Mouse (Mus musculus): ENCODE measurements at regions not wholly inside any gene's neighbourhood (a gene's known extent, or its start where the extent isn't known, plus 50 kb on each side); places are given as distances from the start of the nearest gene placed in this dataset.

- no peak overlapping the region for H3K27ac ChIP-seq
- no peak for DNase-seq (ENCODE audit: low spot score)
- 78% methylated on average over 7 of the region's 7 CpGs for WGBS
- H3K4me1 ChIP-seq (replicated peaks), result no peaks in the 10 kb centered on the region
- H3K36me3 ChIP-seq, result no peaks in the 10 kb centered on the region
- no peak overlapping the region for H3K4me3 ChIP-seq
- no peaks in the 10 kb centered on the region for H3K9me3 ChIP-seq
- H3K27me3 ChIP-seq (ENCODE audit: insufficient read depth, poor library complexity, severe bottlenecking), result no peaks in the 10 kb centered on the region
Measured at GRCm38 (mm10) chr7:121282154-121282553, 109.5 kb upstream of the Hs3st2 start.

- DNase-seq (ENCODE audit: low spot score), result no peak
- Histone ChIP-seq H3K4me1 (replicated peaks) (no peaks in the 10 kb centered on the region), H3K4me3 (no peak overlapping the region), H3K9me3 (0 out of 2 replicates have a peak, but pooled peaks cover 4% of the 10 kb centered on the region), H3K27me3 (ENCODE audit: insufficient read depth, poor library complexity, severe bottlenecking) (no peaks in the 10 kb centered on the region), H3K27ac (no peak overlapping the region), H3K36me3 (no peaks in the 10 kb centered on the region)
- 85% methylated on average over 16 of the region's 16 CpGs for WGBS
Measured at GRCm38 (mm10) chr7:121289737-121290136, 101.9 kb upstream of the Hs3st2 start.

GRCm38 (mm10) chr7:121296151-121296695 lies 95.4 kb upstream of the Hs3st2 start:
- no peaks in the 10 kb centered on the region for H3K27me3 ChIP-seq (ENCODE audit: insufficient read depth, poor library complexity, severe bottlenecking)
- H3K4me3 ChIP-seq, result no peak overlapping the region
- H3K9me3 ChIP-seq, result 0 out of 2 replicates have a peak, but pooled peaks cover 4% of the 10 kb centered on the region
- DNase-seq (ENCODE audit: low spot score), result no peak
- no peak overlapping the region for H3K27ac ChIP-seq
- no peaks in the 10 kb centered on the region for H3K4me1 ChIP-seq (replicated peaks)
- no peaks in the 10 kb centered on the region for H3K36me3 ChIP-seq
- 83% methylated on average over 3 of the region's 3 CpGs for WGBS

GRCm38 (mm10) chr7:121312961-121313587 lies 78.6 kb upstream of the Hs3st2 start:
- Histone ChIP-seq H3K4me3 (peak overlapping the region; percentile 29), H3K36me3 (no peaks in the 10 kb centered on the region), H3K27me3 (ENCODE audit: insufficient read depth, poor library complexity, severe bottlenecking) (peaks cover 10% of the 10 kb centered on the region; the same call in 1 of the 2 replicates), H3K27ac (0 out of 2 replicates have a peak overlapping the region, but pooled peaks have one; percentile 35), H3K4me1 (replicated peaks) (peaks cover 5% of the 10 kb centered on the region), H3K9me3 (no peaks in the 10 kb centered on the region)
- peak; percentile 20 for DNase-seq (ENCODE audit: low spot score)
- 7% methylated on average over 19 of the region's 19 CpGs for whole genome bisulfite sequencing

- H3K36me3 ChIP-seq, result no peaks in the 10 kb centered on the region
- no peak overlapping the region for H3K4me3 ChIP-seq
- H3K27ac ChIP-seq, result no peak overlapping the region
- WGBS, result 90% methylated on average over 4 of the region's 4 CpGs
- H3K9me3 ChIP-seq, result no peaks in the 10 kb centered on the region
- DNase-seq (ENCODE audit: low spot score), result no peak
- peaks cover 5% of the 10 kb centered on the region for H3K4me1 ChIP-seq (replicated peaks)
- H3K27me3 ChIP-seq (ENCODE audit: insufficient read depth, poor library complexity, severe bottlenecking), result peaks cover 10% of the 10 kb centered on the region; the same call in 1 of the 2 replicates
Measured at GRCm38 (mm10) chr7:121314521-121314920, 77.1 kb upstream of the Hs3st2 start.

GRCm38 (mm10) chr7:121329274-121329673 lies 62.4 kb upstream of the Hs3st2 start:
- no peak overlapping the region for H3K27ac ChIP-seq
- DNase-seq (ENCODE audit: low spot score), result no peak
- WGBS, result 88% methylated on average over 7 of the region's 7 CpGs
- no peaks in the 10 kb centered on the region for H3K9me3 ChIP-seq
- H3K36me3 ChIP-seq, result no peaks in the 10 kb centered on the region
- no peaks in the 10 kb centered on the region for H3K4me1 ChIP-seq (replicated peaks)
- no peaks in the 10 kb centered on the region for H3K27me3 ChIP-seq (ENCODE audit: insufficient read depth, poor library complexity, severe bottlenecking)
- H3K4me3 ChIP-seq, result no peak overlapping the region

- Histone ChIP-seq H3K36me3 (no peaks in the 10 kb centered on the region), H3K4me1 (replicated peaks) (no peaks in the 10 kb centered on the region), H3K4me3 (no peak overlapping the region), H3K9me3 (no peaks in the 10 kb centered on the region), H3K27ac (no peak overlapping the region), H3K27me3 (ENCODE audit: insufficient read depth, poor library complexity, severe bottlenecking) (no peaks in the 10 kb centered on the region)
- no peak for DNase-seq (ENCODE audit: low spot score)
- 84% methylated on average over 2 of the region's 2 CpGs for WGBS
Measured at GRCm38 (mm10) chr7:121332532-121332931, 59.1 kb upstream of the Hs3st2 start.

- Histone ChIP-seq H3K4me1 (replicated peaks) (no peaks in the 10 kb centered on the region), H3K36me3 (no peaks in the 10 kb centered on the region), H3K27me3 (ENCODE audit: insufficient read depth, poor library complexity, severe bottlenecking) (no peaks in the 10 kb centered on the region), H3K9me3 (no peaks in the 10 kb centered on the region), H3K27ac (no peak overlapping the region), H3K4me3 (no peak overlapping the region)
- WGBS, result 87% methylated on average over 9 of the region's 9 CpGs
- DNase-seq (ENCODE audit: low spot score), result no peak
Measured at GRCm38 (mm10) chr7:121335390-121336109, 56.1 kb upstream of the Hs3st2 start.

- no peak overlapping the region for H3K4me3 ChIP-seq
- no peak for DNase-seq (ENCODE audit: low spot score)
- no peaks in the 10 kb centered on the region for H3K4me1 ChIP-seq (replicated peaks)
- H3K27ac ChIP-seq, result no peak overlapping the region
- H3K27me3 ChIP-seq (ENCODE audit: insufficient read depth, poor library complexity, severe bottlenecking), result no peaks in the 10 kb centered on the region
- WGBS, result 73% methylated on average over 3 of the region's 3 CpGs
- H3K9me3 ChIP-seq, result no peaks in the 10 kb centered on the region
- no peaks in the 10 kb centered on the region for H3K36me3 ChIP-seq
Measured at GRCm38 (mm10) chr7:121339942-121340341, 51.7 kb upstream of the Hs3st2 start.

All from hindbrain, embryonic 10.5 days (tissue).